Mouse (Mus musculus): ENCODE data around the gene Olfr112. TPM values are rescaled to one million over a fixed set of nuclear protein-coding genes. Genes with fewer than 3 reads are reported as not detected.
"Not testable (repeated sequence)": the region's sequence is repeated elsewhere in the genome, so short reads cannot be mapped to it uniquely, and the experiment has no call there.

Gene Olfr112
- polyA plus RNA-seq (2015; fragmentation: Nextera tagmentation; extraction: Ambion mirVana) = not detected in 2 replicates

DNA sequence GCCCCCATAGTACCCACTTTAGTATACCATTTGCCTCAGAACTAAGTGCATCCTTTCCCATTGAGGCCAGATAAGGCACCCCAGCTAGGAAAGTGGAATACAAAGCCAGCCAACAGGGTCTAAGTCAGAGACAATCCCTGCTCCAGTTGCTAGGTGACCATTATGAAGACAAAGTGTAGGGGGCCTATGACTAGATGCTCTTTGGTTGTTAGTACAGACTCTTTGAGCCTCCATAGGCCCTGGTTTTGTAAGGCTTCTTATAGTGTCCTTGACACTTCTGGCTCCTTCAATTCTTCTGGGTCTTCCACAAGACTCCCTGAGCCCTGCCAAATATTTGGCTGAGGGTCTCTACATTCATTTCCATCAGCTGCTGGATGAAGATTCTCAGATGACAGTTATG, at the start of gene Olfr112:
Gene Olfr112, minus strand, starts transcription at position 101 of the 400 bp plus-strand sequence.
- Histone ChIP-seq H3K4me1 (ENCODE audit: insufficient read depth, low read length) (no peaks in the 10 kb centered on the region), H3K9me3 (ENCODE audit: low read length) (no peaks in the 10 kb centered on the region), H3K4me2 (replicated peaks; ENCODE audit: low read depth, low read length) (no peak within 1 kb of the TSS), H3K9ac (replicated peaks; ENCODE audit: low read length) (no peak within 1 kb of the TSS), H3K4me3 (ENCODE audit: low read length) (no peak within 1 kb of the TSS), H3K27me3 (ENCODE audit: insufficient read depth, low read length) (no peaks in the 10 kb centered on the region), H3K27ac (ENCODE audit: low read length) (no peak within 1 kb of the TSS), H3K36me3 (ENCODE audit: insufficient read depth, low read length) (no peaks in the 10 kb centered on the region)
- ATAC-seq (ENCODE audit: low FRiP score, low TSS enrichment) = no peak

- Histone ChIP-seq H3K9ac (replicated peaks; ENCODE audit: low read length) (no peak within 1 kb of the TSS), H3K9me3 (ENCODE audit: low read length) (no peaks in the 10 kb centered on the region), H3K4me2 (replicated peaks; ENCODE audit: low read depth, low read length) (no peak within 1 kb of the TSS), H3K36me3 (ENCODE audit: insufficient read depth, low read length) (no peaks in the 10 kb centered on the region), H3K4me3 (ENCODE audit: low read length) (no peak within 1 kb of the TSS), H3K27ac (ENCODE audit: low read length) (no peak within 1 kb of the TSS), H3K4me1 (ENCODE audit: insufficient read depth, low read length) (no peaks in the 10 kb centered on the region), H3K27me3 (ENCODE audit: insufficient read depth, low read length) (no peaks in the 10 kb centered on the region)
- ATAC-seq (ENCODE audit: low FRiP score, low TSS enrichment) = no peak
Observed at GRCm38 (mm10) chr17:37592643-37593042, 23.4 kb upstream of the Olfr112 start, which contains the start of gene Olfr114. Gene Olfr114, minus strand, starts transcription at chr17:37592743.

DNA sequence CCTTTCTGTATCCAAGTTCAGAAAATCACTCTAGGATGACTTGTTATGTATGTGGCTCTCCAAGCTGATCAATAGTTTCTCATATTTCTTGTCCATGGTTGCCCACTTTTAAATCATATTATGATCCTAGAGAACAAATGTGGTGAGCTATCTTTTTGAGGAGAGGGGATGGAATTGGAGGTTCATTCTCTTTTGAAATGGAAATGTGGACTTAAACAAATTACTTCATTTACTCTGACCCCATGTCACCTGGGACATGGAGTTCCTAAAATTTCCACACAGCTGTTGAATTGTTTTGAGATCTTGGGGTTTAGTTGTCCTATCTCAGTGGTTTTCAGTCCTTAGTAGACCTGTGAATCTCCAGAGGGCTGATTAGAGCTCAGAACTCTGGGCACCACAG, 8.3 kb upstream of the Olfr112 start, which contains the start of gene Olfr113:
Gene Olfr113, minus strand, starts transcription at position 101 of the 400 bp plus-strand sequence.
- Histone ChIP-seq H3K27me3 (ENCODE audit: insufficient read depth, low read length) (no peaks in the 10 kb centered on the region), H3K4me2 (replicated peaks; ENCODE audit: low read depth, low read length) (no peak within 1 kb of the TSS), H3K4me3 (ENCODE audit: low read length) (no peak within 1 kb of the TSS), H3K9ac (replicated peaks; ENCODE audit: low read length) (no peak within 1 kb of the TSS), H3K36me3 (ENCODE audit: insufficient read depth, low read length) (no peaks in the 10 kb centered on the region), H3K9me3 (ENCODE audit: low read length) (no peaks in the 10 kb centered on the region), H3K27ac (ENCODE audit: low read length) (no peak within 1 kb of the TSS), H3K4me1 (ENCODE audit: insufficient read depth, low read length) (no peaks in the 10 kb centered on the region)
- ATAC-seq (ENCODE audit: low FRiP score, low TSS enrichment) = no peak

DNA sequence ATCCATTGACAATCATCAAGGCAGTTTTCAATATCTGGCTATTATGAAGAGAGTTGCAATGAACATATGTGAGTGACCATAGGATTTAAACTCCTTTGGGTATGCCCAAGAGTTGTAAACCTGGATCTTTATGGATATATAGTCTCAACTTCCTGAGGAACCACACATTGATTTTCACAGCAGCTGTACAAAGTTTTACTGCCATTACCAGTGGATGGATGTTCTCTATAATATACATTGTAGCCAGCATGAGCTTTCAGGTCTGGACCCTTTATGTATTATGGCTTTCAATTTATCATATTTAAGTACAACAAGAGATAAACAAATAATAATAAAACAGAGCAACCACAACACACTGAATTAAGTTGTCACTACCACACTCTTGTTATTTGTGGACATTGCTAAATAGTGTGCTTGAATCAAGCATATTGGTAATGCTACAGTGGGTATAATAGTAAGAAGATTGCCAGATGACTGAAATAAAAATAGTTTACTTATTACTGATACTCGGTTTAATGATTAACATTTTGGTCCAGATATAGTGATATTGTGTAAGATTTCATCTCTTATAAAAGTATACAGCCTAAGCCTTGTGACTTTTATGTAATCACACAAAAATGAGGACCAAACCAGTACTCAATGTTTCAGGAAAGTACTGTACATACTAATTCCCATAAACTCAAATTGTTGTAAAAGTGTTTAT, 10.2 kb downstream of the Olfr112 start:
- 72% methylated on average over 1 of the region's 1 CpGs for WGBS
- Histone ChIP-seq H3K36me3 (ENCODE audit: insufficient read depth, low read length) (no peaks in the 10 kb centered on the region), H3K4me1 (ENCODE audit: insufficient read depth, low read length) (no peaks in the 10 kb centered on the region), H3K9ac (replicated peaks; ENCODE audit: low read length) (no peak overlapping the region), H3K27ac (ENCODE audit: low read length) (no peak overlapping the region), H3K4me3 (ENCODE audit: low read length) (no peak overlapping the region), H3K9me3 (ENCODE audit: low read length) (no peaks in the 10 kb centered on the region), H3K27me3 (ENCODE audit: insufficient read depth, low read length) (no peaks in the 10 kb centered on the region), H3K4me2 (replicated peaks; ENCODE audit: low read depth, low read length) (no peak overlapping the region)
- ATAC-seq (ENCODE audit: low FRiP score, low TSS enrichment) = no peak

- WGBS = 62% methylated on average over 3 of the region's 3 CpGs
- no peak for ATAC-seq (ENCODE audit: low FRiP score, low TSS enrichment)
Observed at GRCm38 (mm10) chr17:37543800-37544435, 25.3 kb downstream of the Olfr112 start.

DNA sequence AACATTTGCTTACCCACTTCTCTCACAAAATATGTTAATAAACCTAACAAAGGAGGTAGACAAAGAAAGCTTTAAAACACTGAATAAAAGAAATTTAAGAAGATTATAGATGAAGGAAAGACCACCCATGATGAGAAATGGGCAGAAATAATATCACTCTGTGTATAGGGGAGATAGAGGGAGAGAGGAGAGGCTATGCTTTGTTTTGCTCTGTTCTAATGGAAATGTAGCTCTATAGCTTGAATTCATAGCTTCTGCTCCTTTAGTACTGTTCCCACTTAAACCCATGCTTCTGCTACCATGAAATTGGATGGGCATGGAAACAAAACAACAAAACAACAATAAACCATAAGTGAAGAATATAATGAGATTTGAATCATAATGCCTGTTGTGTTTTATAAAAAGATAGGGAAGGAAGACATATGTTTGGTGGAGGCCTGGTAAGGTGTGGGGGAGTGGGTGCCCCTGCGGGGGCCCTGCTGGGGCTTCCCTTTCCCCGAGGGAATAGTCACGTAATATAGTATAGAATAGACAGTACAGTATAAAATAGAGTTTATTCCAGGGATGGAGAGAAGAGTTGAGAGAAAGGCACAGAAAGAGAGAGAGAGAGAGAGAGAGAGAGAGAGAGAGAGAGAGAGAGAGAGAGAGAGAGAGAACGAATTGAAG, 27.7 kb downstream of the Olfr112 start:
- Histone ChIP-seq H3K9me3 (ENCODE audit: low read length) (no peaks in the 10 kb centered on the region), H3K4me3 (ENCODE audit: low read length) (no peak overlapping the region), H3K4me2 (replicated peaks; ENCODE audit: low read depth, low read length) (no peak overlapping the region), H3K36me3 (ENCODE audit: insufficient read depth, low read length) (no peaks in the 10 kb centered on the region), H3K27ac (ENCODE audit: low read length) (no peak overlapping the region), H3K4me1 (ENCODE audit: insufficient read depth, low read length) (no peaks in the 10 kb centered on the region), H3K27me3 (ENCODE audit: insufficient read depth, low read length) (no peaks in the 10 kb centered on the region), H3K9ac (replicated peaks; ENCODE audit: low read length) (no peak overlapping the region)
- 79% methylated on average over 4 of the region's 4 CpGs for WGBS
- ATAC-seq (ENCODE audit: low FRiP score, low TSS enrichment) = no peak

More at GRCm38 (mm10) chr17:37543800-37544435, 25.3 kb downstream of the Olfr112 start:
- no peak overlapping the region for H3K4me3 ChIP-seq (ENCODE audit: low read length)
- H3K9ac ChIP-seq (replicated peaks; ENCODE audit: low read length) = no peak overlapping the region
- H3K4me1 ChIP-seq (ENCODE audit: insufficient read depth, low read length) = no peaks in the 10 kb centered on the region
- H3K4me2 ChIP-seq (replicated peaks; ENCODE audit: low read depth, low read length) = no peak overlapping the region
- no peak overlapping the region for H3K27ac ChIP-seq (ENCODE audit: low read length)
- no peaks in the 10 kb centered on the region for H3K9me3 ChIP-seq (ENCODE audit: low read length)
- no peaks in the 10 kb centered on the region for H3K36me3 ChIP-seq (ENCODE audit: insufficient read depth, low read length)
- no peaks in the 10 kb centered on the region for H3K27me3 ChIP-seq (ENCODE audit: insufficient read depth, low read length)

DNA sequence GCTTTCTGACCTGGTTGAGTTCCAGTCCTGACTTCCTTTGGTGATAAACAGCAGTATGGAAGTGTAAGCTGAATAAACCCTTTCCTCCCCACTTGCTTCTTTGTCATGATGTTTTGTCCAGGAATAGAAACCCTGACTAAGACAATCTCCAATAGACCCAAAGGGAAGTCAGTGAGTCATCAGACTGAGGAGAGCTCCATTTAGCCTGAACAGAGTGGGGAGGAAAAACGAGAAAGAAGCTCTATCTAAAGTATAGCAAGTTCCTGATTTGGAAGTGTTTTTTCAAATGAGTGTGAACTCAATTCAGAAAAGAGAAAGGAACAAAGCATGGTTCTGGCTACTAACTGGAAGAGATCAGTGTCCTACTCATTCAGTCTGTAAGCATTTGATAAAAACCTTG, 30.8 kb downstream of the Olfr112 start:
- H3K4me2 ChIP-seq (replicated peaks; ENCODE audit: low read depth, low read length); H3K9me3 ChIP-seq (ENCODE audit: low read length); H3K36me3 ChIP-seq (ENCODE audit: insufficient read depth, low read length); H3K4me3 ChIP-seq (ENCODE audit: low read length); H3K9ac ChIP-seq (replicated peaks; ENCODE audit: low read length); H3K27me3 ChIP-seq (ENCODE audit: insufficient read depth, low read length); H3K4me1 ChIP-seq (ENCODE audit: insufficient read depth, low read length); H3K27ac ChIP-seq (ENCODE audit: low read length); ATAC-seq (ENCODE audit: low FRiP score, low TSS enrichment): not testable (repeated sequence)
- 63% methylated on average over 1 of the region's 1 CpGs for WGBS

DNA sequence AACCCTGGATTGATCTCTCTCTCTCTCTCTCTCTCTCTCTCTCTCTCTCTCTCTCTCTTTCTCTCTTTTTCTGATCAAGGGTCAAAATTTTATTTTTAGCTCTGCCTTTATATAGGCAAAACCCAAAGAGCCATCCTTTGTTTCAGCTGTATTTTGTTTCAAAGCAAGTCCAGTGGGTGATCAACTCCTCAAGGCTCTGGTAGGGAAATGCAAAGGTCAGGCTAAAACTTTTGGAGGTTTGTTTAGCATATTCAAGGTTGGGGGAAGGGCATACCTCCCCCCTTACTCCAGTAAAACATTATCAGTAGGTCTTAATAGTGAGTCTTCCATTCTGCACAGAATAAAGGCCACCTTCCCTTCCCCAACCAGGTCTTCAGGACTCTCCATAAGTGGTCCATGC, 34.1 kb downstream of the Olfr112 start:
- Histone ChIP-seq H3K4me3 (ENCODE audit: low read length) (no peak overlapping the region), H3K4me1 (ENCODE audit: insufficient read depth, low read length) (no peaks in the 10 kb centered on the region), H3K36me3 (ENCODE audit: insufficient read depth, low read length) (no peaks in the 10 kb centered on the region), H3K4me2 (replicated peaks; ENCODE audit: low read depth, low read length) (no peak overlapping the region), H3K27ac (ENCODE audit: low read length) (no peak overlapping the region), H3K9me3 (ENCODE audit: low read length) (no peaks in the 10 kb centered on the region), H3K27me3 (ENCODE audit: insufficient read depth, low read length) (no peaks in the 10 kb centered on the region), H3K9ac (replicated peaks; ENCODE audit: low read length) (no peak overlapping the region)
- ATAC-seq (ENCODE audit: low FRiP score, low TSS enrichment) = no peak

- not testable (repeated sequence) for H3K4me1 ChIP-seq (ENCODE audit: insufficient read depth, low read length); H3K4me2 ChIP-seq (replicated peaks; ENCODE audit: low read depth, low read length); H3K9me3 ChIP-seq (ENCODE audit: low read length); H3K4me3 ChIP-seq (ENCODE audit: low read length); H3K9ac ChIP-seq (replicated peaks; ENCODE audit: low read length); ATAC-seq (ENCODE audit: low FRiP score, low TSS enrichment); H3K27ac ChIP-seq (ENCODE audit: low read length); H3K27me3 ChIP-seq (ENCODE audit: insufficient read depth, low read length); H3K36me3 ChIP-seq (ENCODE audit: insufficient read depth, low read length)
- WGBS = 59% methylated on average over 1 of the region's 1 CpGs
Observed at GRCm38 (mm10) chr17:37525427-37525826, 43.8 kb downstream of the Olfr112 start.

DNA sequence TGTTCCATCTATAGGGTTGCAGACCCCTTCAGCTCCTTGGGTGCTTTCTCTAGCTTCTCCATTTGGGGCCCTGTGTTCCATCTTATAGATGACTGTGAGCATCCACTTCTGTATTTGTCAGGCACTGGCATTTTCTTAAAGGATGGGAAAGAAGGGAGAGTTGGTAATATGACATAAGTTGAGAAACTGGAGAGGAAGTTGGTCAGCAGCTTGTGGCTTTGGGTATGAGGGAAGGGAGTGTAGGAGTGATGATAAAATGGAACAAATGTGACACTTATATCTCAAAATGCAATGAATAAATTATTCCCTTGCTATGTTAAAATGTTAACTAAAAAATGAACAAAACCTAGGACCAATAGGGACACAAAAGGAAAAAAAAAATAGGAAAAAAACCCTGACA, 44.6 kb downstream of the Olfr112 start:
- not testable (repeated sequence) for H3K9me3 ChIP-seq (ENCODE audit: low read length); H3K9ac ChIP-seq (replicated peaks; ENCODE audit: low read length); ATAC-seq (ENCODE audit: low FRiP score, low TSS enrichment); H3K4me3 ChIP-seq (ENCODE audit: low read length); H3K4me2 ChIP-seq (replicated peaks; ENCODE audit: low read depth, low read length); H3K4me1 ChIP-seq (ENCODE audit: insufficient read depth, low read length); H3K36me3 ChIP-seq (ENCODE audit: insufficient read depth, low read length); H3K27ac ChIP-seq (ENCODE audit: low read length); H3K27me3 ChIP-seq (ENCODE audit: insufficient read depth, low read length)

Measured in kidney, embryonic 16.5 days (tissue).